Mouse (Mus musculus): ENCODE results near the gene Mfng.

DNA sequence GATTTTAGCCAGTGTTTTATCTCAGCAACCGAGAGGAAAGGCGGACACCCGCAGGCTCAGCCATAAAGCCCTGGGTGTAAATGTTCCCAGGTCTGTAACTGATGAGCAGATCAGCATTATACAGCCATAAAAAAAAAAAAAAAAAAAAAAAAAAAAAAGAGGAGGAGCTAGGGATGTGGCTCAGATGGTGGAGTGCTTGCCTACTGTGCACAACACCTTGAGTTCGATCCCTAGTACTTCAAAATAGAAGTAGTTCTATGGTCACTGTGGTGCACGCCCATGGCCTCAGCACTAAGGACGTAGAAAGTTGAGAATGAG, 42.8 kb upstream of the Mfng start:
- TF ChIP-seq CHD2 (IDR thresholded peaks at IDR 0.05; ENCODE audit: low read depth, low read length) = no peak
- TF ChIP-seq MAFK (IDR thresholded peaks at IDR 0.05; ENCODE audit: insufficient read depth, low read depth, low read length) = no peak
- peak; percentile 61; the same call in 1 of the 2 replicates for TF ChIP-seq ZNF384 (IDR thresholded peaks at IDR 0.05; ENCODE audit: low read depth, low read length)

All from ES-E14 (cell line).